Mouse (Mus musculus) cerebellum, adult 2 months (tissue): ENCODE results near the gene Zfp626.

Experiments
- CTCF ChIP-seq: fragments of 200-500 bp; IDR thresholded peaks from 2 replicates; pipeline ENCODE4 v1.5.1; 2011; ENCODE audit warnings: low read depth, mild to moderate bottlenecking, control low read depth, low read length, moderate library complexity, borderline replicate concordance; ENCODE audit not compliant: insufficient read depth
- POLR2A ChIP-seq: fragments of 200-500 bp; IDR thresholded peaks from 2 replicates; pipeline ENCODE4 v1.6.1; 2011; ENCODE audit warnings: low read length, control low read depth, borderline replicate concordance; ENCODE audit not compliant: insufficient read depth

- no peak for TF ChIP-seq POLR2A
- TF ChIP-seq CTCF, result no peak
These were observed 15.6 kb downstream of the Zfp626 start for GRCm38 (mm10) chr7:27822611-27823010.
